Mouse (Mus musculus) heart, adult 18-20 months (tissue): ENCODE measurements at regions not wholly inside any gene's neighbourhood (a gene's known extent, or its start where the extent isn't known, plus 50 kb on each side); places are given as distances from the start of the nearest gene placed in this dataset.

Experiments used
- DNase-seq, 2 experiments: peaks; one replicate each; pipeline ENCODE4 v3.0.0; 2021 to 2022; ENCODE audit warnings: mixed read lengths in 1 of 2

DNA sequence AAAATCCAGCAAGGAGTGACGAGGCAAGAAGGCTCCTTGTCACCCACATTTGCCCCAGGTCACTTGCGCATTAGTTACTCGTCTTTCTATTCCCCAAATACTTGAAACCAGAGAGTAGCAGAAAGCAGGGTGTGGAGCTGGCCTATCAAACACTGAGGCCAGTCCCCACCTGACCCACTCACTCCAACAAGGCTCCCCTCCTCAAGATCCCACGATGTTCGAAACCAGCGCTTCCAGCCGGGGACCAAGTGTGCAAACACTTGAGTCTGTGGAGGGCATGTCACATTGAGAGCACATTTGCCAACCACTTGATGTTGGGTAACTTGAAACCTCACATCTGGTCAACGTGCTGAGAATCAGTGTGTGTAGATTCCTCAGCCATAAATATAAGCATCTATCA is 148.4 kb upstream of the Sdk2 start:
- no peak for DNase-seq

DNA sequence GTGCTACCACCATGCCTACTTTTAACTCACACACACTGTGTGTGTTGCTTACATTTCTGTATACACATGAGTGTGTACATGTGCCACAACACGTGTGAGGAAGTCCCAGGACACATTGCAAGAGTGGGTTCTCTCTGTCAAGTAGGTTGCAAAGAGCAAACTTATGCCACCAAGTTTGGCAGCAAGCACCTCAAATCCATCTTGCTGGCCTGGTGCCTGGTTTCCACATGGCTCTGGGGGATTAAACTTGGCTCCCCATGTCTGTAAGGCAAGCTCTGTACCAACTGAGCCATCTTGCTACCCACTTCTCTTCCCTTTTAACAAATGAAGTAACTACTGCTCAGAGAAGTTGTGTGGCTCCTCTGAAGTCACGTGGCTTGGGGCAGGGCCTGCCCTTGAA is 145.3 kb upstream of the Sdk2 start:
- DNase-seq: no peak

DNA sequence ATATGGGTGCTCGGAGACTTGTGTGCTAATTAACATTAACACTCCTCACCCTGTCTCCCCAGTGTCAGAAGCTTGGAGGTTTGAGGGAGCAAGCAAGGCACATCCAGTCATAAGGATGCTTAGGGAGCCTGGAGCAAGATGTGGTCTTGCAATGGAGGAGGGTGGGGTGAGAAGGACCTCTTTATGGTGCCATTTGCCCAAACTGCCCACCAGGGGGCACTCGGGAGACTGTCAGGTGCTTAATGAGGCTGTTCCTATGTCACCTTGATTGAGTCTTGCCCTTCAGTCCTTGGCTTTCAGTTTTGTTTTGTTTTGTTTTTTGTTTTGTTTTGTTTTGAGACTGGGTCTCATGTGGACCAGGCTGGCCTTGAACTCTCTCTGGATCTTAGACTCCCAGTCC is 138.3 kb upstream of the Sdk2 start:
- DNase-seq: peak; percentile 36 to 68

GRCm38 (mm10) chr11:114203416-114203815 is 136.6 kb upstream of the Sdk2 start:
- no peak for DNase-seq

DNA sequence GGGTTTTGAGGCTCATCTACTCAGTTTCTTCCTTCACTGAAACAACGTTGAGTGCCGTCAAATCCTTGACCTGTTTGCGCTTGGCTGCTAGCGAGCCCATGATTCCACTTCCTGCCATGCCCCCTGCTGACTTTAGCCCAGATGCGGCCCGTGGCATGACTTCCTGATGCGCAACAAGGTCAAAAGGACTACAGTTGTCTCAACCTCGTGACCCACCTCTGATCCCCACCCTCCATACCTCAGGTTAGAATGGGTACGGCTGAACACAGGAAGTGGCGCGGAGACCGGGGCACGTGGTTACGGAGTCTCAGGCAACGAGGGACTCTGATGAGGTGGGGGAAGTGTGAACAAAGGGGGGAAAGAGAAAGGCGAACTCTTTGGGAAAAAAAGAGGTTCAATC is 135.6 kb upstream of the Sdk2 start:
- no peak for DNase-seq

- no peak for DNase-seq
Measured at GRCm38 (mm10) chr11:114199081-114199586, 132.3 kb upstream of the Sdk2 start.

GRCm38 (mm10) chr11:114198317-114199032 is 131.6 kb upstream of the Sdk2 start:
- DNase-seq: peak; percentile 94 to 96

- no peak for DNase-seq
Measured at GRCm38 (mm10) chr11:114195291-114195690, 128.4 kb upstream of the Sdk2 start.

DNA sequence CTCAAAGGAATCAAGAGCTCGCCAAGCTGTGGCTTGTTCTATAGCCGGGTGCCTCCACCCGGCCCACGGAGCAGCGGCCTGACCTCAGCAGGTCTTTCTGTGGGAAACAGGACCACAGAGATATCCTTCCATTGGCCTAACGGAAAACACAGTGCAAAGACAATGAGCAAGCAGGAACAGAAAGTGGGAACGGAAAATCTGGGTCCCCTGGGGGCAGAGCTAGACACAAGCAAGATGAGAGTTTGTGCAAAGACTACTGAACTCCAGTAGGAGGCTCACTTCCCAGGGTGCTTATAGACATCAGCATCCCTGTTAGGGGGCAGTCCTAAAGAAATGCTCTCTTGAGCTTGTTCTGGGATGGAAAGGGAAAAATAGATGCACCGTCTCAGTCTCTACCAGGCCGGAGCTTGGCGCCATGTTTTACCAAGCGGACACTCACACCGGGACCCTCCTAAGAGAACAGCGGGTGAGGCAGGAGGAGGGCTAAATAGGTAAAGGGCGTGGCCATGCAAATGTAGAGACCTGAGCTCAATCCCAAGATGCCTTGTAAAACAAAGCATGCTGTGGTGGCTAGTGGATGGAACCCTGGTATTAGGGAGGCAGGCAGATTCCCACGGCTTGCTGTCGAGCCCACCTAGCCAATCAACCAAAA is 127.3 kb upstream of the Sdk2 start:
- no peak for DNase-seq

GRCm38 (mm10) chr11:114193018-114193417 is 126.2 kb upstream of the Sdk2 start:
- no peak for DNase-seq

- DNase-seq: no peak
Measured at GRCm38 (mm10) chr11:114191661-114192060, 124.8 kb upstream of the Sdk2 start.

- peak; percentile 46 to 61 for DNase-seq
Measured at GRCm38 (mm10) chr11:114184970-114185882, 118.4 kb upstream of the Sdk2 start.

GRCm38 (mm10) chr11:114184431-114184830 is 117.6 kb upstream of the Sdk2 start:
- DNase-seq: no peak

DNA sequence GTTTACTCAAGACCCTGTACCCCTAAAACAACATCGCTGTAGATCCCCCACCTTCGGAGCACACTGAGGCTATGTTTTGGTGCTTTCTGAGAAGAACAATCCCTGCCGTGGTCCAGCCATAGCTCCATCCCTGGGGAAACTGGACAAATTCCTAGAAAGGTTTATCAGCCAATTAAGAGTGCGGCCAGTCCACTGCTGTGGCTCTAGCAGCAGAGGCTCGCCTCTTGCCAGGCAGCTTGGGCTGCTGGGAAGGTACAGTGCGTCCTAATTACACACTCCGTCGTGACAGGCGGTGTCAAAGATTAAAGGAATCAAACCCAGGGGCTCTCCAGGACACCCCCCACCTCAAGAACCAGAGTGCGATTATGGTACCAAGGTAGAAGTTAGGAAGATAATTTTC is 116.4 kb upstream of the Sdk2 start:
- peak in 1 of 2 experiments; percentile 33 for DNase-seq

- DNase-seq: peak in 1 of 2 experiments; percentile 23
Measured at GRCm38 (mm10) chr11:114178746-114179472, 112.1 kb upstream of the Sdk2 start.

- no peak for DNase-seq
Measured at GRCm38 (mm10) chr11:114177789-114178188, 110.9 kb upstream of the Sdk2 start.

DNA sequence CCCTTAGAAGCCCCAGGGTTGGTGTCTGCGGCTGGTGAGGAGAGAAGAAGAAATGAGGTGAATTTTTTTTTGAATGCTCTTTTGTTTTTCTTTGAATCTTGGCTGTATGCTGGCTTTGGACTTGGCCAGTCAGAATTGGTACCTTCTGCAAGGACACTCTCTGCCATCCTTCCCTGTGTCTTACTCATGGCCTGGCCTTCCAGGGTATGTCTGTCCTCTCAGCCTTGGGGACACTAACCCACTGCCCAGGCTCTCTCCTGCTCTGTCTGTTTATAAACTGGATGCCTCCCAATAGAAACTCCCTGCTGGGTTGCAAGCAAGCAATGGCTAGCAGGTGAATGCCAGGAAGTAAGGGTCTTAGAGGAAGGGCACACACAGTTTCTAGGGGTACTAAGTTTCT is 110.4 kb upstream of the Sdk2 start:
- DNase-seq: no peak

DNA sequence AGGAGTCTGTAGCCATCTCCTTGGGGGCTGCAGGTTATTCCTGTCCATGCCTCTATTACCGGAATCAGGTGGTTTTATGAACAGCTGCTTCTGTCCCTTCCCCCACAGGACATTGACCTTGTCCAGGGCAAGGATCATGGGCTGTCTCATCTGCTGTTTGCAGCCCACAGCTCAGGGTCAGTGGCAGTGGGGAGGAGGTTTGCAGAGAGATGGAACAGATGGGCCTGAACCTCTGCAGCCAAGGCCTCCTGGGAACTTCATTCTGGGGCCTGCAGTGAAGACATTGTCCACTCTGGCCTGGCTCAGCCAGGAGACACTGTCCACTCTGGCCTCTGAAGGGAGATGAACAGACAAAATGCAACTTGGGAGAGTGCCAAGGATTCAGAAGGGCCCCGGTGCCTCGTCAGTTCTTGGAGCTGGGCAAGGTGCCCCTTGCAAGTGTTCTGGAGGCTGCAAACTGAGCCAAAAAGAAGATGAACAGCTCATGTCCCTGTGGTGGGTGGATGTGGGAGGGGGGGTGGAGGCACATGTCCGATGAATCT is 109.9 kb upstream of the Sdk2 start:
- no peak for DNase-seq

GRCm38 (mm10) chr11:114175437-114176131 is 108.7 kb upstream of the Sdk2 start:
- no peak for DNase-seq

DNA sequence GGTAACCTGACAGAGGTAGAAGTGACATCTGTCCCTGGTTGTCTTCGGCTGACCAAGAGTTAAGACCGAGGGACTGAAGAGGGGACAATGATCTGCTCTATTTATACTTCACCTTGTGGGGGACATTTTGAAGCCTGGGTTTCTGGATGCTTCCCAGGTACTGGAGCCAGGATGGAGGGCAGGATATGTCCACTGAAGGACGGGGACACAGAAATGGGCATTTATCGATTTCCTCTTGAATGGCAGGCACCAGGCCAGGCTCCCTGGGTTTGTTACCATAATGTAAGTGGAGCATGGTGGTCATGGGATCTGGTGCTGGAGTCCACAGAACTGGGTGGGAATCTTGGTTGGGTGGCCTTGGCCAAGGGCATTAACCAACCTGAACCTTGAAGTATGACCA is 108.0 kb upstream of the Sdk2 start:
- no peak for DNase-seq

DNA sequence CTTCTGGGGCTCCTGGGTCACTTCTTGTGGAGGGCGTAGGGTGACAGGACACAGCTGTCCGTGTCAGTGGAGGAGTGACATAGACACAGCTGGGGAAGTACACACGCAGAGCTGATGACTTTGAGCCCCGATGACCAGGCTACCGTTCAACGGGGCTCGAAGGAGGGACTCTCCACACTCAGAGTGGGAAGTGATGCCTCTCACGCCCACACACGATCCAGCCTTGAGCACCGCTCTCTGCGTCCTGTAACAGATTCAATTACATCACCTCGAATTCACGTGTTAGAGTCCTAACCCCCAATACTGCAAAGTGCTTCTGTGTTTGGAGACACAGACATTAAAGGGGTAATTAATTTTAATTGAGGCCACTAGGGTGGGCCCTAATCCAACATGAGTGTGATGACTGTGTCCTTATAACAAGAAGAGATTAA is 101.4 kb upstream of the Sdk2 start:
- no peak for DNase-seq
